Mouse (Mus musculus): ENCODE data around the gene Primpol.

- TF ChIP-seq POLR2A (IDR thresholded peaks at IDR 0.05; ENCODE audit: extremely low read depth, insufficient read depth, low read length) (no peak), CTCF (IDR thresholded peaks at IDR 0.05; ENCODE audit: low read depth, low read length) (no peak)
These were observed 66.0 kb downstream of the Primpol start for GRCm38 (mm10) chr8:46551029-46551428.
